Mouse (Mus musculus): Measurements from ENCODE around the gene Tspyl2.
A peak's percentile ranks its signal among the peaks of the same experiment; 100 is the strongest.
"Not testable (repeated sequence)": the region's sequence is repeated elsewhere in the genome, so short reads cannot be mapped to it uniquely, and the experiment has no call there.

Gene Tspyl2

GRCm38 (mm10) chrX:152342358-152342901 is at the start of gene Tspyl2:
Tspyl2 (minus strand) TSS chrX:152342425.
- DNase-seq = peak; percentile 98

GRCm38 (mm10) chrX:152368397-152369273 is 26.4 kb upstream of the Tspyl2 start, which contains the start of gene Gpr173:
Gpr173 (minus strand) TSS chrX:152368704.
- DNase-seq = peak; percentile 88

- peak; percentile 37 for DNase-seq
Measured at GRCm38 (mm10) chrX:152368054-152368396, 25.8 kb upstream of the Tspyl2 start.

- no peak for DNase-seq
Measured at GRCm38 (mm10) chrX:152366418-152366817, 24.2 kb upstream of the Tspyl2 start.

DNA sequence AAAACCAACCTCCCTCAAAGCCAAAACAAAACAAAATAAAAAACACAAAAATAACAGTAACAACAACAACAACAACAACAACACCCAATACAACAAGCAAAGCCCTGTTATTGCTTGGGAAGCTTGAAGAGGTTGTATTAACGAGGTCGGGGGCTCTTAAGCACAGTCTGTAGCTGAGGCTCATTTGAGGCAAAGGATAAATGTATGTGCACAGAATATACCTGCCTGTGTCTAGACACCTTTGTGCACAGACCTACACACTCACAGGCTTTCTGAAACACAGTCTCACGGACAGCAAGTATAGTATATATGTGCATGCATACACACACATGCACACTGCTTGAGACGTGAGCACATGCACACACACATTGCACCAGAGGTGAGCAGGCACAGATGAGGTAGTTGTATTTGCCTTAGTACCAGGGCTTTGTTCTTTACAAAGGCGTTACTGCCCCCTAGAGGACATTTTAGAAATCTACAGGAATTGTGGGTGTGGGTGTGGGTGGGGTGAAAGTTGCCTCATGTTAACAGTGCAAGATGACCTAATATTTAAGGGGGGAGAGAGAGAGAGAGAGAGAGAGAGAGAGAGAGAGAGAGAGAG is 10.4 kb upstream of the Tspyl2 start:
- DNase-seq = peak; percentile 82

GRCm38 (mm10) chrX:152347041-152347440 is 4.8 kb upstream of the Tspyl2 start:
- no peak for DNase-seq

GRCm38 (mm10) chrX:152346587-152346986 is 4.4 kb upstream of the Tspyl2 start:
- DNase-seq = no peak

DNA sequence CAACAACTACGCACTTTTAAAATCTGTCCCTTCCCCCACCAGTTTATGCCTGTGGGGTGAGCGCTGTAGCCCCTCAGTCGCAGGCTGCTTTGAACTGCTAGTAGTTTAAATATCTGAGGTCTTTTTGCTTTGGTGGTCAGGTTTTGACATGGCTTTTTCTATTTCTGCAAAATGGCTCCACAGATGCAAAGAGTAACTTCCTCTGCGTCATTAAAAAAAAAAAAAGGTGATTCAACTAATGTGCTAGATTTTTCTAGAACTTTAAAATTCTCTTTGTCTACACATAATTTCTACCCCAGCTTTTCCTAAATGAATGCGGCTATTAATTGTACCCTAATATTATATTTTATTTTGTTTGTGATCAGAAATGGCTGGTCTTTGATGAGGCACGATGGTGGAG is 678 bp upstream of the Tspyl2 start:
- DNase-seq = no peak

- DNase-seq = peak; percentile 12
Measured at GRCm38 (mm10) chrX:152341496-152341895, 729 bp downstream of the Tspyl2 start.

DNA sequence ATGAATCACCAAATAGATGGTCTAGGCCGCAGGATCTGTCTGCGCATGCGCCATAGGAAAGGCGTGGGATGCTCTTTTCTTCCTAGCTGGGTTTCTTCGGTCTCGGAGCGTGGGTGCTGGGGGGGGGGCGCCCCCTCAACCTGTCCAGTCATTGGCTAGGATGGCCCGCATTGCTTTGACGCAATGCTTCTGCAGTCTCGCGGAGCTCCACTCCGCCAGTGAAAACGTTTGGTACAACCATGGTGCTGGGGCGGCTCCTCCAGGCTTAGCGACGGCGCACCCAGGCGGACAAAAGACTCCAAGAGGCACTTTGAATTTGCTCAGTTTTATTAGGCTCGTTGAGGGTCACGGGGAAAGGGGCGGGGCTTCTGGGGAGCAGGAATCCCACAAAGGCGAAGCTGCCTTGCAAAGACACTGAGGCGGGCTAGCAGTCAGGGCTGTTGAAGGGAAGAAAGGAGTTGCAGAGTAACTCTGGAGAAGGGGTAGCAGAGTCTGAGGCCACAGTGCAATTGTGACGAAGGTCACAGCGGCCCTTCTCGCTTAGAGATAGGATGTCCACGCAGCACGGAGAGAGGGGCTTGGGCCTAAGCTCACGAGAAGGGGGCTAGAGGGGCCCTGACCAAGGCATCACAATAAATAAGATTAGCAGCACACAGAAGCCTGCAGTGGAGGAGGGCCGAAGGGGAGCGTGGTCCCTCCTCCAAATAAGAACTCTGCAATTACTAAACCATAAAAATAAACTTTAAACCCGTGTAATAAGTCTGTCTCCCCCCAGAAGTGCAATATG is 5.5 kb downstream of the Tspyl2 start:
- DNase-seq = peak; percentile 97

- DNase-seq = not testable (repeated sequence)
Measured at GRCm38 (mm10) chrX:152336123-152336522, 6.1 kb downstream of the Tspyl2 start.

DNA sequence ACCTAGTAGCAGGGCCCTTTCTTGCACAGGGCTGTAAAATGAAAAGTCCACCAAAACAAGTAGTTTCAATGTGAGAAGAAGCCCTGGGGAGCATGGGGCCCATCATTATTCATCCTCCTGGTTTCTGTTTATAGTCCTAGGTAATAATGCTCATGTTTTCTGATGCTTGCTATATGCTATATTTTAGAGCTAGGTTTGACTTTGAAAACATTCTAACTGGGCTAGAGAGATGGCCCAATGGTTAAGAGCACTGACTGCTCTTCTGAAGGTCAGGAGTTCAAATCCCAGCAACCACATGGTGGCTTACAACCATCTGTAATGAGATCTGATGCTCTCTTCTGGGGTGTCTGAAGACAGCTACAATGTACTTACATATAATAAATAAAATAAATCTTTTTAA is 12.8 kb downstream of the Tspyl2 start:
- not testable (repeated sequence) for DNase-seq

DNA sequence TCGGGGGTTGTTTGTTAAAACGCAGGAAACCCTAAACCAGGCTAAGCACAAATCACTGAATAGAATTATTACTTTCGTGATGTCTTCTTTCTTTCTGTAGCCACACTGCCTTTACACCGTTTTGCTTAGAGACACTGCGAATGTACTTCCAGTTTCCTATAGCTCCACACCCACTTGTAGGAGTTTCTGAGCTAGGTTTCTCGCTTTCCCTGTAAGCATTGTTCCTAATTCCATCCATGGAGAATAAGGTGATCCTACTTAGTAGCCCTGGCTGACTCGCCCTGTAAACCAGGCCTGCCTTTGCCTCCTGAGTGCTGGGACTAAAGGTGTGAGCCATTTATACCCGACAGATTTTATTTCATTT is 14.6 kb downstream of the Tspyl2 start:
- DNase-seq = no peak

DNA sequence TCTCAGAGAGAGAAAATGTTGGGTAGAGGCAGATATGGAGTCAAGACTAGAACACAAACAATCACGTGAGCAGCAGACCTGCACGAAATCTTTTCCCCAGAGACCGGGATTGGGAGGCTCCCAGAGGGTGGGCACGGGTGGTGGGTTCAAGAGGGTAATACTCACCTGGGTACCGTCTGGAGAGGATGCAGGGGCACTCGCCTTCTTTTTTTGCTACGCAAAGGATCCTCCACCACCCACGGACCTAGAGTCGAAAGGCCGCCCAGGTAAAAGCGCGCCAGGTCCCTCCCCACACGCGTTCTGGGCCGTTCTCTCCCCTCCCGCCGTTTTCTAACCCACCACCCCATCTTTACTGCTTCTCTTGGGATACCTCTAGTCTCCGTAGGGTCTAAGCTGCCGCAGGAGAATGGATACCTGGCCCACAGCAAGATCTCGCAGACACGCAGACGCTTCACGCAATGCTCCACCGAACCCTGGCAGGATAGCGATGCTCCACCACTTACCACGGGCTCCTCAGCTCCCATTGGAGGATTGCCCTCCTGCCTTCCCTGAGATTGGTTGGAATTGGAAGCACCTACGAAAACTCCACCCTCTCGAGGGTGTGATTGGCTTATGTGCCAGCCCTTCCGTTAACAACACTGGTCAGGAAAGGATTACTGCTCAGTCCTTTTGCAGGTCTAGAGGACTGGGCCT is 15.1 kb downstream of the Tspyl2 start, which contains the start of gene Kantr:
Gene Kantr (minus strand): TSS at position 500 of the 693 bp plus-strand sequence.
- DNase-seq = peak; percentile 93

- DNase-seq = no peak
Measured at GRCm38 (mm10) chrX:152323584-152323983, 18.6 kb downstream of the Tspyl2 start.

DNA sequence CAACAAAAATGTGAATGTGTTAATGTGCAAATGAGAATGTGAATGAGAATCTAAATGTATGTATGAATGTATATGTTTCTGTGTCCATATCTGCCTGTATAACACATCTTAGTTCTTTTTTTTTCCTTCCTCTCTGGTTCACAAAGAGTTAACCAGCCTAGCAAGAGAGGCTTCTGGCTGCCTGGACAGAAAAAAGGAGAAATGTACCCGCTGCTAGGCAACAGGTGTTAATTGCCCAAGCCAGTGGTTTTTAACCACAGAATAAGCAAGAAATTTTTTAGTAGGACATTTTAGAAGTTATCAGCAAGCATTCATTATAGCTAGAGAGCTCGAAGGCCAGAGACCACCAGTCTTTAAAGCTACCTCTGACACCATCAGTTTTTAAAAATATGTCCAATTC is 19.4 kb downstream of the Tspyl2 start:
- DNase-seq = no peak

DNA sequence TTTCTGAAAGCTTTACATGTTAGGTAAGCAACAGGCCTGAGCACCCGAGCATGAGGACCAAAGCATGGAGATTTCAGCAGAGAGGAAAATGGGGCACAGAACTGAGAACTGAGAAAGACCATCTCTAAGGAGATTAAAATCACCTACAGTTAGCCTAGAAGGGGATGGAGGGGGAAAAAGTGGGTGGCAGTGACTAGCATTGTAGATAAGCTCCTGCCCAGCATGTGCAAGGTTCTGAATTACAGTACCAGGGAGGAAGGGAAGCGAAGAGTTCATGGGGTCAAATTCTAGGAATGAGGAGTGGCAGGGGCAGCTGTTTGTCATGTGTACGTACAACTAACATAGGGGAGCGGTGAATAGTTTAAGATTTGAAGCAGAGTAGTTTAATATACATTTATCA is 21.7 kb downstream of the Tspyl2 start:
- no peak for DNase-seq

DNA sequence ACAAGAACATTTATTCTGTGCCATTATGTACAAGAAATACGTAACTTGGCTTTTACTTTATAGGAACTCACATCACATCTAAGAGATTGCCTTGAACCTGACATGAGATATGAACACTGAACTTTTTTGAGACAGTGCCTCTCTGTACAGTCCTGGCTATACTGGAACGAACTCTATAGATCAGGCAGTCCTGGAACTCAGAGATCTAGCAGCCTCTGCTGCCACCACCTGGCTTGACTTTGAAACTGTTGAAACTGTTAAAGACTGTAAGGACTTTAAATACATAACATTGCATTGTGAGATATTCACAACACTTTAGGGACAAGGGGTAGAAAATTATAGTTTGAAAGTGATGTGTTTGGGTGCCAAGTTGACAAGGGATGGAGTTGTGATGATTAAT is 34.3 kb downstream of the Tspyl2 start:
- DNase-seq = peak; percentile 24

DNA sequence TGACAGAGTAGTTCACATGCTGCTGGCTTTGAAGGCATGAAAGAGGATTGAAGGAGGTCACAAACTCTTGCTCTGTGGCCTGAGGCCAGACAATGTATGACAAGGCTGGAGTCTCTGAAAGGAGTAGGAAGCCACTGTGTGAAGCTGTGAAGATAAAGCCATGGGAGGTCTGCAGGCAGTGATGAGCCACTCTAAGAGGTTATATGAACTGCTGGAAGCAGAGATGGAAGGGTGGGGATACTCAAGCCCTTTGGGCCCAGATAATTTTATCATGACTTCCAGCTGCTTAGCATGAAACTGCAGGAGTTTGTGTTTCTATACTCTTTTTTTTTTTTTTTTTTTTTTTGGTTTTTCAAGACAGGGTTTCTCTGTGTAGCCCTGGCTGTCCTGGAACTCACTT is 34.9 kb downstream of the Tspyl2 start:
- DNase-seq = no peak

GRCm38 (mm10) chrX:152306224-152306623 is 36.0 kb downstream of the Tspyl2 start:
- DNase-seq = no peak

DNA sequence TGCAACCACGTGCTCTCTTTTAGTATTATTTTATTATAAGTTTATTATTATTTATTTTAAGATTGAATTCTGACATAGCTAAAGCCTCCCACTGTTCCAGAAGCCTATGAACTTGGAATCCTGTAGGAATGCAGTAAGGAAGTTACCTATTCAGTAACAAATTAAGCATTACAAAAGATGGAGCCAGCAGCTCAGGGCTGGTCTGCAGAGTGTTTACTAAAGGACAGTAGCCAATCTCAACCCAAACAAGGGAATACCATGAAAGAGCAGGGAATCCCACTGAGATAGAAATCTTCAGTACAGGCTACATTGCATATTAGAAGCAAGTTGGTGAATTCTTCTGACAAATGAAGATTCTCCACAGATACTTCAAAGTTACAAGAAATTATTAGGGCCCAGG is 55.2 kb downstream of the Tspyl2 start:
- not testable (repeated sequence) for DNase-seq

Data from retina, postnatal 1 day (tissue).